Mouse (Mus musculus) CD4-positive, CD25-positive, alpha-beta regulatory T cell, adult 2 months (primary cell): ENCODE results near the gene Mcfd2.

ENCODE experiments used
- DNase-seq: peaks from one replicate; pipeline ENCODE4 v3.0.0-alpha.2; 2012; ENCODE audit warnings: low read depth, low spot score

Gene Mcfd2

DNA sequence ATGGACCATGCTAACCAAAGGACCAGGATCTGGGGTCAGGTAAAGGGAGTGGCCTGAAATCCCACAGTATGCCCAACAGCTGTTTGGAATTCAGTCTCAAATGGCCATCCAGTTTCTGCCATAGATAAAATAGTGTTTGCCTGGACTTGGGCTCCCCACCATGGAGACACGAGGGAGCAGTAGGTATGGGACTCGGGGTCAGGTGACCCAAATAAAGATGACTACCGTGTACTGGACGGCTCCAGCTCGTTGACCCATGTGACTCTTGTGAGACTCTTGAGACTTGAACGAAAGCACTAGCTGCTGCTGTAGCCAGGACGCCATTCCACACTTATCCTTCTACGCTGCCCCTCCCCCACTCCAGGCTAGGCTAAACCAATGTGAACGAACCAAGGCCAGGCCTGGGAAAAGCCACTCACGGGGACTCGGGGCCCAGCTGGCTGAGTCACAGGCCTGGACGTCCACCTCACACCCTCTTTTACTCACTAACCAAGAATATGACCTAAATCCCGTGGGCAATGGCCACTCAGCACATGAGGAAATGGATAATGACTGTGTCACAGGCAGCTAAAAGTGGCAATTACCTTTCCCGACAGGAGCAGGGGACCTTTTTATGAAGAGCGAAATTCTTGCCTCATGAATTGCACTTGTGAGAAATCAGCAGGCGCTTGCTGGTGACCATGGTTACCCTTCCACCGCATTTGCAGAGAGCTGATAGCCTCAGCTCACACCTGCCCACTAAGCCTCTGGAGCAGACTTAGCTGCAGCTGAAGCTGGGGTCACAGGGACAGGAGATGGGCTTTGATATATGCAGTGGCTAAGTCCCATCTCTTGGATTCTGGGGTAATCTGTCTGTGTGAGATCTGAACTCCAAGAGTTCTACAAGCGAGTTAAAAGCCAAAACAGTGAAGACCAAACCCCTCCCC lies 28.7 kb downstream of the Mcfd2 start:
- DNase-seq: no peak

- no peak for DNase-seq
These were observed 30.7 kb downstream of the Mcfd2 start for GRCm38 (mm10) chr17:87235019-87235418.

DNA sequence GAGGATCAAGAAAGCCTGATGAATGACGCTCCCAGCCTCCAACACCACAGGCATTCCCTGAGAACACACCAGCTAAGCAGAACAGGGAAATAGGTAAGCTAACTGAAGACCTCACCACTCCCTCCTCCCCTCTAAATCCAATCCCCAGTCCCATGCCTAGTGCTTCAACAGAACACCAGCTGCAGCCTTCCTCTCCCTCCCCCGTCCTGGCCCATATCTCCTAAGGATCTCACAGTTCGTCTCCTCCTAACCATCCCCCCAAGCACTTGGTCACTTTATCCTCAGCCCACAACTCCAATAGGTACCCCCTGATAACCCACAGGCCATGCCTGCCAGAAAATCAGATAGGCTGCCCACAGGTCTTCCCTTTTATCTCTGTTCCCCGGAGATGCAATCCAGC lies 37.9 kb downstream of the Mcfd2 start:
- DNase-seq: no peak

GRCm38 (mm10) chr17:87226079-87226640 lies 39.6 kb downstream of the Mcfd2 start:
- no peak for DNase-seq

GRCm38 (mm10) chr17:87225384-87225783 lies 40.4 kb downstream of the Mcfd2 start:
- DNase-seq: no peak

- no peak for DNase-seq
These were observed 41.3 kb downstream of the Mcfd2 start for GRCm38 (mm10) chr17:87224461-87224860.

GRCm38 (mm10) chr17:87219456-87219855 lies 46.3 kb downstream of the Mcfd2 start:
- no peak for DNase-seq

DNA sequence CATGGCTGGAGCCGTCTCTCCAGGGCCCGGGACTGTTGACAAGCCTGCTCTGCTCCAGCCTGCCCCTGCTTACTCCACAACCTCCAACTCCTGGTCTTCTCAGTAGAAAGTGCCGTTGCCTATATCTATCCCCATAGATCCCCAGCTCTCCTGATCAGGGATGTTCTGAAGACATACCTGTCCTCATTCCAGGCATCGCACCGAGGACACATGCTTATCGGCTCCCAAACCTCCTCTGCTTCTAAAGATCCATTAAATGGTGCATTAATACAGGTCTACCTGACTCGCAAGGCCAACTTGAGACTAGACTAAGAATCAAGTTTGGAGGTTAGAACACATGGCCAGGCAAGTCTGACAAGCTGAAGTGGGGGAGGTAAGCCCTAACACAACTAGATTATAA lies 51.2 kb downstream of the Mcfd2 start:
- DNase-seq: no peak

DNA sequence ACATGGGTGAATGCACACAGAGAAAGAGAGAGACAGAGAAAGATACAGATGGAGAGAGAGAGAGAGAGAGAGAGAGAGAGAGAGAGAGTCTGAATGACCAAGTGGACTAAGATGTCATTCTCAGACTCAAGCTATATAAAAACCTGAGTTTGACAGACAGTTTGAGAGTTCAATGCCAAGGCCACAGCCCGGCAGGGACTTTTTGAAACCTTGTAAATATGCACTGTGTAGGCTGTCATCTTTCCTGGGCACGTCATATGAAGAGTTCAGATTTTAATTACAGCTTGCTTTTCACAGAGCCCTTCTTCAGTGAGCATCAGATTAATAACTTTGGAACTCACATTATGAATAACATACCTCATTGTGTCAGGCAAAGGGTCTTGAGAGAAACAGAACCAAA lies 55.2 kb downstream of the Mcfd2 start:
- DNase-seq: peak; percentile 22

DNA sequence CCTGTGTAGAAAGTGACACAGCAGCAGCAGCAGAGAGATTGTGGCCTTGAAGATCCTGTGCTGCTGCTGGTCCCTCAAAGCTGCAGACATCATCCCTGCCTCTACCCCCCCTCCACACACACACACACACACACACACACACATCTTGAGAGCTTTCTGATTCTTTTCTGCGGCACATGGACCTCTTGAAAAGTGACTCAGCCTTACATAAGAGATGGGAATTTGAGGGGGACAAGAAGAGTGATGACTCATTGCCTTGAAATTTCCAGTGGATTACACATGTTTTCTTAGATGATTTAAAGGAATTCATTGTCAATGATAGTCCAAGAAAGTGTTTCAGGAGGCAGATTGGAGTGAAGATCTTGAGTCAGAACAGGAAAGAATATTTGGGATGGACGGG lies 58.9 kb downstream of the Mcfd2 start:
- no peak for DNase-seq
